In the genomic region with DNA sequence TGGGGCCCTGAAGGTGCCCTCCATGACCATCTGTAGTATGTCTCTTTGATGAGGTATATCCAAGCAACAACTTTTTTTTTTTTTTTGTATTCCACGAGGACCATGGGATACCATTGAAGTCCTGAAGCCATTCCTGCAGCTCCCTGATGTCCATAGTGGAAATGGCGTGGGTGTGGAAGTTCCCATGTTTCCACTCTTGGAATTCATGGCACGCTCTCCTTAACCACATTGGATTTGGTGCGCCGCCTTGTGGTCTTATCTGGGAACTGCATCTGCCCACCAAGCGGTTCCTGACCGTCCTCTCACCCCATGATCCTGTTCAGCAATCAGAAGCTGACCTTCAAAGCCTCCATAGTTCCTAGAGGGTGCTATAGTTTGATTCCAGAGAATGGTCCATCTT, we compare ENCODE assay signal across 9 mouse cellular contexts.
DNase-seq lines count a peak whose midpoint lies in the region; ATAC-seq lines count a peak whose summit lies in the region.
"Had no signal": no experiment of that assay in that cellular context is flagged by ENCODE, and none has a peak within 500 bp of the region (broad histone marks: within the 10 kb centered on the region; RNA-seq: fewer than 3 reads in every experiment).

No protein-coding gene starts in this region.

- no peaks in the 10 kb centered on the region for H3K9me3 ChIP-seq in hindbrain, embryonic 11.5 days (ENCODE audit: control insufficient read depth, low read length)
- H3K9me3 ChIP-seq in hindbrain, embryonic 16.5 days (ENCODE audit: control insufficient read depth, low read length) = no peaks in the 10 kb centered on the region
- no peaks in the 10 kb centered on the region for H3K9me3 ChIP-seq in neural tube, embryonic 13.5 days
- H3K9me3 ChIP-seq: midbrain, embryonic 12.5 days had no signal

- no peaks in the 10 kb centered on the region for H3K36me3 ChIP-seq in hindbrain, embryonic 11.5 days (ENCODE audit: control insufficient read depth, insufficient read depth, low read length)
- no peaks in the 10 kb centered on the region for H3K36me3 ChIP-seq in hindbrain, embryonic 16.5 days (ENCODE audit: control insufficient read depth, insufficient read depth, low read length)
- H3K36me3 ChIP-seq in neural tube, embryonic 13.5 days = no peaks in the 10 kb centered on the region
- H3K36me3 ChIP-seq: midbrain, embryonic 12.5 days had no signal

- no peak overlapping the region for H3K4me2 ChIP-seq in hindbrain, embryonic 11.5 days (replicated peaks; ENCODE audit: low read depth, low read length)
- no peak overlapping the region for H3K4me2 ChIP-seq in hindbrain, embryonic 16.5 days (ENCODE audit: low read length)
- no peak overlapping the region for H3K4me2 ChIP-seq in neural tube, embryonic 13.5 days
- H3K4me2 ChIP-seq: midbrain, embryonic 12.5 days had no signal

- H3K4me3 ChIP-seq in hindbrain, embryonic 11.5 days (ENCODE audit: low read depth, low read length) = no peak overlapping the region
- no peak overlapping the region for H3K4me3 ChIP-seq in hindbrain, embryonic 16.5 days (ENCODE audit: low read length)
- H3K4me3 ChIP-seq in neural tube, embryonic 13.5 days = no peak overlapping the region
- H3K4me3 ChIP-seq: midbrain, embryonic 12.5 days had no signal

- H3K27ac ChIP-seq in hindbrain, embryonic 11.5 days (ENCODE audit: low read depth, low read length) = no peak overlapping the region
- H3K27ac ChIP-seq in hindbrain, embryonic 16.5 days (ENCODE audit: low read depth, low read length) = no peak overlapping the region
- H3K27ac ChIP-seq in neural tube, embryonic 13.5 days (replicated peaks) = peak overlapping the region; percentile 79; the same call in 1 of the 2 replicates

- H3K9ac ChIP-seq in hindbrain, embryonic 11.5 days (ENCODE audit: low read depth, low read length) = no peak overlapping the region
- H3K9ac ChIP-seq in hindbrain, embryonic 16.5 days (ENCODE audit: low read depth, low read length) = no peak overlapping the region
- H3K9ac ChIP-seq in neural tube, embryonic 13.5 days = no peak overlapping the region
- H3K9ac ChIP-seq: midbrain, embryonic 12.5 days had no signal

- DNase-seq in hindbrain, embryonic 11.5 days (ENCODE audit: low spot score) = peak; percentile 85
- peak; percentile 72 for DNase-seq in NIH3T3 (ENCODE audit: low read depth)
- peak; percentile 66 for DNase-seq in cerebellum, adult 8-10 months
- DNase-seq in left cerebral cortex, adult 18-20 months (ENCODE audit: low spot score in 2 of 2) = peak; percentile 64 to 77
- DNase-seq in thymus, postnatal 36 days = peak; percentile 44 to 62

- no peaks in the 10 kb centered on the region; the same call in 1 of the 2 replicates for H3K27me3 ChIP-seq in hindbrain, embryonic 11.5 days (ENCODE audit: control insufficient read depth, insufficient read depth, low read length)
- H3K27me3 ChIP-seq in hindbrain, embryonic 16.5 days (replicated peaks; ENCODE audit: control insufficient read depth, insufficient read depth, low read length) = no peaks in the 10 kb centered on the region
- H3K27me3 ChIP-seq in neural tube, embryonic 13.5 days = no peaks in the 10 kb centered on the region
- H3K27me3 ChIP-seq: midbrain, embryonic 12.5 days had no signal

- WGBS in hindbrain, embryonic 11.5 days = 16% methylated on average over 7 of the region's 7 CpGs
- WGBS in hindbrain, embryonic 16.5 days = 14% methylated on average over 7 of the region's 7 CpGs
- WGBS in neural tube, embryonic 13.5 days = 19% methylated on average over 7 of the region's 7 CpGs

- no peak for ATAC-seq in hindbrain, embryonic 11.5 days (ENCODE audit: low FRiP score)
- no peak for ATAC-seq in hindbrain, embryonic 16.5 days
- ATAC-seq in granulocyte monocyte progenitor cell, adult 5-6 weeks (replicated peaks; ENCODE audit: poor library complexity, severe bottlenecking) = peak; percentile 60
- ATAC-seq in neural tube, embryonic 13.5 days (ENCODE audit: low read depth) = no peak

- no peaks in the 10 kb centered on the region for H3K4me1 ChIP-seq in hindbrain, embryonic 11.5 days (replicated peaks; ENCODE audit: control insufficient read depth, insufficient read depth, low read length)
- H3K4me1 ChIP-seq in hindbrain, embryonic 16.5 days (ENCODE audit: control insufficient read depth, insufficient read depth, low read depth, low read length) = peaks cover 2% of the 10 kb centered on the region
- peaks cover 29% of the 10 kb centered on the region for H3K4me1 ChIP-seq in neural tube, embryonic 13.5 days (replicated peaks)
